Mouse (Mus musculus): ENCODE measurements around the gene Afmid.
A peak's percentile ranks its signal among the peaks of the same experiment; 100 is the strongest.
"Not testable (repeated sequence)": the region's sequence is repeated elsewhere in the genome, so short reads cannot be mapped to it uniquely, and the experiment has no call there.

Afmid gene

GRCm38 (mm10) chr11:117826916-117827315 lies 1.2 kb downstream of the Afmid start:
- DNase-seq, result no peak

- DNase-seq, result peak; percentile 35 to 58
Observed at GRCm38 (mm10) chr11:117827386-117827785, 1.7 kb downstream of the Afmid start.

GRCm38 (mm10) chr11:117828149-117828887 lies 2.6 kb downstream of the Afmid start:
- peak; percentile 58 to 67 for DNase-seq

- DNase-seq, result no peak
Observed at GRCm38 (mm10) chr11:117828888-117829604, 3.3 kb downstream of the Afmid start.

- no peak for DNase-seq
Observed at GRCm38 (mm10) chr11:117829671-117830215, 4.0 kb downstream of the Afmid start.

- DNase-seq, result no peak
Observed at GRCm38 (mm10) chr11:117830401-117830800, 4.7 kb downstream of the Afmid start.

GRCm38 (mm10) chr11:117832086-117832969 lies 6.6 kb downstream of the Afmid start:
- DNase-seq, result peak; percentile 92 to 95

- DNase-seq, result not testable (repeated sequence)
Observed at GRCm38 (mm10) chr11:117833509-117833908, 7.8 kb downstream of the Afmid start.

- no peak for DNase-seq
Observed at GRCm38 (mm10) chr11:117834086-117834485, 8.4 kb downstream of the Afmid start.

- DNase-seq, result no peak
Observed at GRCm38 (mm10) chr11:117836306-117836705, 10.6 kb downstream of the Afmid start.

GRCm38 (mm10) chr11:117838572-117838971 lies 12.8 kb downstream of the Afmid start:
- no peak for DNase-seq

GRCm38 (mm10) chr11:117839021-117839420 lies 13.3 kb downstream of the Afmid start:
- no peak for DNase-seq

- DNase-seq, result no peak
Observed at GRCm38 (mm10) chr11:117840910-117841309, 15.2 kb downstream of the Afmid start.

GRCm38 (mm10) chr11:117843434-117843833 lies 17.7 kb downstream of the Afmid start:
- no peak for DNase-seq

- no peak for DNase-seq
Observed at GRCm38 (mm10) chr11:117844997-117845396, 19.3 kb downstream of the Afmid start.

GRCm38 (mm10) chr11:117845651-117846050 lies 19.9 kb downstream of the Afmid start:
- no peak for DNase-seq

- no peak for DNase-seq
Observed at GRCm38 (mm10) chr11:117846640-117847039, 20.9 kb downstream of the Afmid start.

- DNase-seq, result no peak
Observed at GRCm38 (mm10) chr11:117847593-117848215, 22.0 kb downstream of the Afmid start.

GRCm38 (mm10) chr11:117848271-117848984 lies 22.7 kb downstream of the Afmid start:
- peak; percentile 65 to 74 for DNase-seq

- peak; percentile 97 to 98 for DNase-seq
Observed at GRCm38 (mm10) chr11:117848985-117849671, 23.4 kb downstream of the Afmid start, which contains the start of gene Birc5. Gene Birc5 (plus strand): TSS chr11:117849251.

- DNase-seq, result no peak
Observed at GRCm38 (mm10) chr11:117852875-117853274, 27.2 kb downstream of the Afmid start.
